Mouse (Mus musculus): ENCODE results near the gene Gm11077.

Gene Gm11077

DNA sequence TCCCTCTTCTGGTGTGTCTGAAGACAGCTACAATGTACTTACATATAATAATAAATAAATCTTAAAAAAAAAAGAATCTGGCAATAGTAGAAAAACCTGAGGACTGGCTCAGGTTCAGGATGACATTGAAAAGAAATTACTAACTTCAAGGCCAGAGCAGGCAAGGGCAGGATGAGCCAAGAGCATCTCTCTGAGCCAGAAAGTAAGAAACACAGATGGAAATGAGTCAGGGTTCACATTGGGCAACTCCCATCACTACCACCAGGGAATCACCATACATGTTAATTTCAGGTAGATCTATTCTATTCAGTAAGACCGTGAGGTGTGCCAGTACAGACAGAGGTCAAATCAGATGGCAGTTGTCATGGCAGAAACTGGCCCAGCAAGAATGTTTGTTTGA lies 30.5 kb upstream of the Gm11077 start:
- peaks cover 15% of the 10 kb centered on the region for H3K9me3 ChIP-seq (ENCODE audit: low read length)
- H3K36me3 ChIP-seq (ENCODE audit: insufficient read depth, low read length), result no peaks in the 10 kb centered on the region
- H3K4me1 ChIP-seq (replicated peaks; ENCODE audit: low read depth, low read length), result peaks cover 7% of the 10 kb centered on the region
- H3K27me3 ChIP-seq (ENCODE audit: insufficient read depth, low read length), result no peaks in the 10 kb centered on the region
- no peak for TF ChIP-seq NANOG (IDR thresholded peaks at IDR 0.05; ENCODE audit: borderline replicate concordance, low read length)
- H3K4me3 ChIP-seq (replicated peaks; ENCODE audit: low read length), result no peak overlapping the region

DNA sequence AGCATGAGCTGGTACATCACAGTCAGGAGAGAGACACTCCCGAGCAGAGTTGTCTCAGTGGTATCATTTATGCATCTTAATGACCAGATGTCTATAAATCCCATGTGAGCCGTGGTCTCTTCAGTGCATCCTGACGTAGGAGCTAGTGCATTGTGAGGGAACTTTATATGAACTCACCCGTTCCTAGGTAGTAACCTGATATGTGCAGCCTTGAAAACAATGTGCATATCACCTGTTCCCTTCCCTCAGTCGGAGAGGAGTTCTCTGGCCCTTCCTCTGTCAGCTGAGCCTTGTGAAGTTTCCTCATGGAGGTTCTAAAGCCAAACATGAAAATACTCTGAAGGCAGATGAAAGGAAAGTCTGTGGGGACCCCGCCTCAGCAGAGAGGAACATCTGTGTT lies 27.8 kb upstream of the Gm11077 start:
- Histone ChIP-seq H3K4me1 (replicated peaks; ENCODE audit: low read depth, low read length) (peaks cover 7% of the 10 kb centered on the region), H3K27me3 (ENCODE audit: insufficient read depth, low read length) (0 out of 2 replicates have a peak, but pooled peaks cover 3% of the 10 kb centered on the region), H3K4me3 (replicated peaks; ENCODE audit: low read length) (no peak overlapping the region), H3K9me3 (ENCODE audit: low read length) (peaks cover 19% of the 10 kb centered on the region), H3K36me3 (ENCODE audit: insufficient read depth, low read length) (no peaks in the 10 kb centered on the region)
- no peak for TF ChIP-seq POU5F1 (IDR thresholded peaks at IDR 0.05; ENCODE audit: borderline replicate concordance, low read length)
- no peak for TF ChIP-seq CTCF (conservative IDR thresholded peaks at IDR 0.05; ENCODE audit: low read length)
- no peak for TF ChIP-seq NANOG (IDR thresholded peaks at IDR 0.05; ENCODE audit: borderline replicate concordance, low read length)

DNA sequence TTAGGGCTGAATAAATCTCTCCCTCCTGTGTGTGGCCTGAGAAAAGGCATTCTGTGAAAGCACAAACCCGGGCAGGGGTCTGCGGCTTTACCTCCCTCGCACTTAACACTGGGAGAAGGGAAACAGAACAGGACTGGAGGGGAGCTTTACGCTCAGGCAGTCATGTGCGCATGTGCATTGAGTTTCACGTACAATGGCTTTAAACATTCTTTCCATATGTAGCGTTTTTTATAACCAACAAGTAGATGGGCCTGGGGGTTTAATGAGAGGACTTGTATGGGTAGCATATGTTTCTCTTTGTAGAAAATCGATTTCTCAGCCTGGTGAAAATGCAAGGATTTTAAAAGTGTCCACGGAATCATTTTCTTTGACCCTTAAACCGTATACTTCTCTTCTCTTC lies 24.0 kb upstream of the Gm11077 start:
- no peak for TF ChIP-seq NANOG (IDR thresholded peaks at IDR 0.05; ENCODE audit: borderline replicate concordance, low read length)
- TF ChIP-seq POU5F1 (IDR thresholded peaks at IDR 0.05; ENCODE audit: borderline replicate concordance, low read length), result no peak
- no peak for TF ChIP-seq CTCF (conservative IDR thresholded peaks at IDR 0.05; ENCODE audit: low read length)
- Histone ChIP-seq H3K4me3 (replicated peaks; ENCODE audit: low read length) (no peak overlapping the region), H3K27me3 (ENCODE audit: insufficient read depth, low read length) (peaks cover 5% of the 10 kb centered on the region; the same call in 1 of the 2 replicates), H3K9me3 (ENCODE audit: low read length) (peaks cover 11% of the 10 kb centered on the region), H3K36me3 (ENCODE audit: insufficient read depth, low read length) (no peaks in the 10 kb centered on the region), H3K4me1 (replicated peaks; ENCODE audit: low read depth, low read length) (peaks cover 31% of the 10 kb centered on the region)

DNA sequence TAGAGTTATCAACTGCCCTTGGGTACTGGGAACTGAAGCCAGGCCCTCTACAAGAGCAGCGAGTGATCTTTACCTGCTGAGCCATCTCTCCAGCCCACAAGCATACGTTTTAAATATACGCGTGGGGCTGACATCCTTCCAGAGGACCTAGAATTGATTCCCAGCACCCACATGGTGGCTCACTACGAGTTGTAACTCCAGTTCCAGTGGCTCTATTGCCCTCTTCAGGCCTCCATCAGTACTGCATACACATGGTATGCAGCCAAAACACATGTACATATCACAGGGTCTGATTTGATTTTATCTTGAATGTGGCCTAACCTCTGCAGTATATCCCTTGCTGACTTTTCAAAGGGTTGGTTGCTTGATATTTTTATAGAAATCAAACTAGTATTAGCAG lies 23.0 kb upstream of the Gm11077 start:
- Histone ChIP-seq H3K4me1 (replicated peaks; ENCODE audit: low read depth, low read length) (peaks cover 31% of the 10 kb centered on the region), H3K9me3 (ENCODE audit: low read length) (peaks cover 5% of the 10 kb centered on the region), H3K27me3 (ENCODE audit: insufficient read depth, low read length) (peaks cover 5% of the 10 kb centered on the region; the same call in 1 of the 2 replicates), H3K36me3 (ENCODE audit: insufficient read depth, low read length) (no peaks in the 10 kb centered on the region), H3K4me3 (replicated peaks; ENCODE audit: low read length) (no peak overlapping the region)
- TF ChIP-seq NANOG (IDR thresholded peaks at IDR 0.05; ENCODE audit: borderline replicate concordance, low read length) (no peak), POU5F1 (IDR thresholded peaks at IDR 0.05; ENCODE audit: borderline replicate concordance, low read length) (no peak), CTCF (conservative IDR thresholded peaks at IDR 0.05; ENCODE audit: low read length) (peak; percentile 28; the same call in 1 of the 2 replicates)

DNA sequence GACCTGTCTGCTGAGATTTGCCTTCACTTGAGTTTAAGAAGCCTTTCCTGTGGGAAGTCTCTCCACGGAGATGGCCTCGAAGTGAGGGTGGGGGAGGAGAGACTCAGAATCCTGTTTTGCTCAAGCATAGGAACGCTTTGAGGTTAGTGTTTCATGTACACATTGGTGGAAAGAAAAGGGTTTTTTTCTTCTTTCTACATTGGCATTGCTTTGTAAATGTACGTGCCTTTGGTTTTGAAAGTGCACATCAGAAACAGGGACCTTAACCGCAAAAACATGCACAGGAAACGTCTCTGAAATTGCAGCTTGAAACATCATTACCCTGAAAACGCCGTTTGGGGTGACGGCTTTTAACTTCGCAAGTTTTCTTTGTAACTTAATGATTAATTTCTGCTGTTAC lies 21.0 kb upstream of the Gm11077 start:
- H3K27me3 ChIP-seq (ENCODE audit: insufficient read depth, low read length), result peaks cover 5% of the 10 kb centered on the region; the same call in 1 of the 2 replicates
- H3K9me3 ChIP-seq (ENCODE audit: low read length), result peaks cover 5% of the 10 kb centered on the region
- H3K4me3 ChIP-seq (replicated peaks; ENCODE audit: low read length), result no peak overlapping the region
- H3K4me1 ChIP-seq (replicated peaks; ENCODE audit: low read depth, low read length), result peaks cover 36% of the 10 kb centered on the region
- TF ChIP-seq POU5F1 (IDR thresholded peaks at IDR 0.05; ENCODE audit: borderline replicate concordance, low read length) (no peak), CTCF (conservative IDR thresholded peaks at IDR 0.05; ENCODE audit: low read length) (no peak), NANOG (IDR thresholded peaks at IDR 0.05; ENCODE audit: borderline replicate concordance, low read length) (no peak)
- no peaks in the 10 kb centered on the region for H3K36me3 ChIP-seq (ENCODE audit: insufficient read depth, low read length)

DNA sequence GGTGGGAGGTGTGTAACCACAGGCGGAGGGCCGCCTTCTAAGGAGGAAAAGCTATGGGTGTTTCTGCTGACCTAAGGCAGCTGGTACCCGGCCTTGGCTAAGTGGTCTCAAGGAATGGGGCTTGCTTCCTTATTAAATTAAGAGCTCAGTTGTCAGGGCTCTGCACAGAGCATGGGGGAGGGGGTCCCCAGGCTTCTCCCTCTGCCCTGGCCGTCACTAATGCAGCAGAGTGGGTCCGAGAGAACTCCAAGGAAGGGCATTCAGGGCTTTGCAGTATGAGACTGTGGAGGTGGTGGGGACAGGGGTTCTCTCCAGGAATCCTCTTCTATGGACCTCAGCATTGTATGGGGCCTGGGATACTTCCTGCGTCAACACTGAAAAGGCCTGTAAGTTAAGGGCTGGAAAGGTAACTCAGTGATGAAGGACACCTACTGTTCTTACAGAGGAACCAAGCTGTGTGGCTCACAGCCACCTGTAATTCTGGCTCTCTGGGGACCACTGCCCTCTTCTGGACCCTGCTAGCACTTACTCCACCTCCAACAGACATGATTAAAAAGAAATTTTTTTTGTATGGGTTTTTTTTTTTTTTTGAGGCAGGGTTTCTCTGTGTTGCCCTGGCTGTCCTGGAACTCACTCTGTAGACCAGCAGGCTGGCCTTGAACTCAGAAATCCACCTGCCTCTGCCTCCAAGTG lies 19.5 kb upstream of the Gm11077 start:
- peaks cover 36% of the 10 kb centered on the region for H3K4me1 ChIP-seq (replicated peaks; ENCODE audit: low read depth, low read length)
- H3K36me3 ChIP-seq (ENCODE audit: insufficient read depth, low read length), result no peaks in the 10 kb centered on the region
- H3K27me3 ChIP-seq (ENCODE audit: insufficient read depth, low read length), result peaks cover 10% of the 10 kb centered on the region
- TF ChIP-seq POU5F1 (IDR thresholded peaks at IDR 0.05; ENCODE audit: borderline replicate concordance, low read length) (no peak), NANOG (IDR thresholded peaks at IDR 0.05; ENCODE audit: borderline replicate concordance, low read length) (no peak), CTCF (conservative IDR thresholded peaks at IDR 0.05; ENCODE audit: low read length) (peak; percentile 24)
- H3K4me3 ChIP-seq (replicated peaks; ENCODE audit: low read length), result no peak overlapping the region
- peaks cover 5% of the 10 kb centered on the region for H3K9me3 ChIP-seq (ENCODE audit: low read length)

DNA sequence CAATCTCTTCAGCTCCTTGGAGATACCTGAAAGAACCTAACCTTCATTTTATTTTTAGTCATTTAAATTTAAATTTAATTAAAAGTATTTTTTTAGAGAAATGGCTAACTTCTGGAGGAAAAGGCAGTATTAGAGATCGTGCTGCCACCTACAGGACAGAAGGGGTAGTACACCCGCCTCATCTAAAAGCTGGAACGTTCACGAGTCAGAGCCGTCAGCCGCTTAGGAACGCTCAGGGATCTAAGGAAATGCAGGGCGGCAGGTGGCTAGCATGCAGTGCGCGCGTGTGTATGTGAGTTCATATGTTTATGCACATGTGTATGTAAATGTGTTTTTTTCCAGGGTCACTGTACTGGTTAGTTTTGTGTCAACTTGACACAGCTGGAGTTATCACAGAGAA lies 16.3 kb upstream of the Gm11077 start:
- TF ChIP-seq CTCF (conservative IDR thresholded peaks at IDR 0.05; ENCODE audit: low read length) (peak; percentile 96), POU5F1 (IDR thresholded peaks at IDR 0.05; ENCODE audit: borderline replicate concordance, low read length) (no peak), NANOG (IDR thresholded peaks at IDR 0.05; ENCODE audit: borderline replicate concordance, low read length) (no peak)
- Histone ChIP-seq H3K4me1 (replicated peaks; ENCODE audit: low read depth, low read length) (peaks cover 28% of the 10 kb centered on the region), H3K9me3 (ENCODE audit: low read length) (no peaks in the 10 kb centered on the region), H3K36me3 (ENCODE audit: insufficient read depth, low read length) (no peaks in the 10 kb centered on the region), H3K27me3 (ENCODE audit: insufficient read depth, low read length) (peaks cover 13% of the 10 kb centered on the region), H3K4me3 (replicated peaks; ENCODE audit: low read length) (no peak overlapping the region)

DNA sequence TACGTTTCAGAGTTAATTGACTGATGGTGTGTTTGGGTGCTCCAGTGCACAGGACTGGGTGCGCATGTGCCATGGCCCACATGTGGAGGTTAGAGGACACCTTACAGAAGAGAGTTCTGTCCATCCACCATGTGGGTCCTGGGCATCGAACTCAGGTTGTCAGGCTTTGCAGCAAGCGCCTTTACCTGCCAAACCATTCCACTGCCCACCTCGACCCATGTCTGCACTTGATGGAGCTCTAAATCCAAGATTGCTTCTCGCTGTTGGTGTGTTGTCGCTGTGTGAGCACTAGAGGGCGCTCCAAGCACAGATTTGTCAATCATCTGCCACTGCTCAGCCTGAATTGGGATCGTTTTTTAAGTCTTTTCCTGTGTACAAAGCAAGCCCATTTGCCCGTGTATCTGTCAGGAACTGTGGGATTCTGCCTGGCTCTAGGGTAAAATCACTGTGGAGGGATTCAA lies 14.1 kb upstream of the Gm11077 start:
- TF ChIP-seq CTCF (conservative IDR thresholded peaks at IDR 0.05; ENCODE audit: low read length) (peak; percentile 86), POU5F1 (IDR thresholded peaks at IDR 0.05; ENCODE audit: borderline replicate concordance, low read length) (no peak), NANOG (IDR thresholded peaks at IDR 0.05; ENCODE audit: borderline replicate concordance, low read length) (no peak)
- H3K4me1 ChIP-seq (replicated peaks; ENCODE audit: low read depth, low read length), result peaks cover 17% of the 10 kb centered on the region

DNA sequence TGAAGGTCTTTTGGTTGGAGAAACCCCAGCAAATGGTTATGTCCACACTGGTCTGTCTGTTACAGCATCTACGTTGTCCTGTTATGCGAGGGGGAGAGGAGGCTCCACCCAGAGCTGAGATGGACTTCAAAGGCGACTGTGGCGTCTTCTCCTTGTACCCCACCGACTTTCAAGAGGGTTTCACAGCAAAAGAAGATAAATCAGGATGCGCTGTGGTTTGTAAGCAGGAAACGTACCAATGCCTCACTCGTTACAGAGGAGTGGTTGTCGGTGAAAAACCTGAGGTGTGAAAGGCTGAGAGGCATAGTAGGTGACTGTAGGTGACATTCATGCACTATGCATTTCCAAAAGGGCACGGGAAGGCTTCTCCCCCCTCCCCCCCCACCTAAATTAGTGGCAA lies 7.0 kb upstream of the Gm11077 start:
- Histone ChIP-seq H3K9me3 (ENCODE audit: low read length) (peaks cover 14% of the 10 kb centered on the region), H3K36me3 (ENCODE audit: insufficient read depth, low read length) (no peaks in the 10 kb centered on the region), H3K27me3 (ENCODE audit: insufficient read depth, low read length) (no peaks in the 10 kb centered on the region), H3K4me1 (replicated peaks; ENCODE audit: low read depth, low read length) (peaks cover 14% of the 10 kb centered on the region), H3K4me3 (replicated peaks; ENCODE audit: low read length) (no peak overlapping the region)
- TF ChIP-seq CTCF (conservative IDR thresholded peaks at IDR 0.05; ENCODE audit: low read length) (no peak), NANOG (IDR thresholded peaks at IDR 0.05; ENCODE audit: borderline replicate concordance, low read length) (no peak), POU5F1 (IDR thresholded peaks at IDR 0.05; ENCODE audit: borderline replicate concordance, low read length) (no peak)

More for the DNA sequence above, 14.1 kb upstream of the Gm11077 start:
- Histone ChIP-seq H3K4me3 (replicated peaks; ENCODE audit: low read length) (no peak overlapping the region), H3K9me3 (ENCODE audit: low read length) (peaks cover 10% of the 10 kb centered on the region), H3K27me3 (ENCODE audit: insufficient read depth, low read length) (peaks cover 11% of the 10 kb centered on the region), H3K36me3 (ENCODE audit: insufficient read depth, low read length) (no peaks in the 10 kb centered on the region)
